Mouse (Mus musculus) small intestine, adult 2 months (tissue): ENCODE results near the gene Mphosph6.

ENCODE experiments used
- CTCF ChIP-seq: fragments of 200-500 bp; IDR thresholded peaks from 2 replicates; pipeline ENCODE4 v1.5.1; 2012; ENCODE audit warnings: low read depth, mild to moderate bottlenecking, control low read depth, inconsistent platforms, low read length, moderate library complexity, mixed read lengths; ENCODE audit not compliant: insufficient replicate concordance, insufficient read length; ENCODE audit errors: extremely low read depth
- POLR2A ChIP-seq: fragments of 200-500 bp; IDR thresholded peaks from 2 replicates; pipeline ENCODE4 v1.6.1; 2012; ENCODE audit warnings: low read depth, mild to moderate bottlenecking, control low read depth, inconsistent platforms, low read length, moderate library complexity

GRCm38 (mm10) chr8:117796464-117796863 is 5.3 kb downstream of the Mphosph6 start:
- TF ChIP-seq CTCF = no peak
- TF ChIP-seq POLR2A = no peak
